Mouse (Mus musculus): ENCODE measurements around the gene Erc2. TPM values are rescaled to one million over a fixed set of nuclear protein-coding genes. Genes with fewer than 3 reads are reported as not detected.

Gene Erc2
- polyA plus RNA-seq, 1 experiment from 2014 or later: 69.7 TPM

DNA sequence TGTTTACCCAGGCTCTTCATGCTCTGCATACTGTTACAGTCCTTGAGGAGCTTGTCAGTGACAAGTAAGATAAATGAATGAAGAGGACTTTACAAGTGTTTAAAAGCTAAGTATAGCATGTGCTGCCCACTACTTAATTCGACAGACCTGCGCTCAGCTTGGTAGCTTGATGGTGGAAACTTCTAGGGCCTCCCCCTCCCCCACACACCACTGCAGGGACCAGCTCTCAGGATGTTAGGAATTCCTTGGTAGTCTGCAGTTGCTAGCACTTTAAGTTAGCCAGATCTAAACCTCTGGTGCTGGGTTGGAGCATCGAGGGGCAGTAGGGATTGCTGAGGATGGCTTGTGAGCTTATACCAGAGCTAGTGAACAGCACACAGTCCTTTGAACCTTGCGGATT, 672.9 kb downstream of the Erc2 start:
- no peaks in the 10 kb centered on the region for H3K27me3 ChIP-seq
- no peak for ATAC-seq (replicated peaks)
- WGBS: 76% methylated on average over 4 of the region's 4 CpGs
- no peak overlapping the region for H3K4me2 ChIP-seq (replicated peaks)
- no peaks in the 10 kb centered on the region for H3K9me3 ChIP-seq
- H3K9ac ChIP-seq (replicated peaks): no peak overlapping the region
- H3K4me1 ChIP-seq: no peaks in the 10 kb centered on the region
- no peak overlapping the region for H3K27ac ChIP-seq (replicated peaks)
- no peak overlapping the region for H3K4me3 ChIP-seq
- H3K36me3 ChIP-seq: no peaks in the 10 kb centered on the region

DNA sequence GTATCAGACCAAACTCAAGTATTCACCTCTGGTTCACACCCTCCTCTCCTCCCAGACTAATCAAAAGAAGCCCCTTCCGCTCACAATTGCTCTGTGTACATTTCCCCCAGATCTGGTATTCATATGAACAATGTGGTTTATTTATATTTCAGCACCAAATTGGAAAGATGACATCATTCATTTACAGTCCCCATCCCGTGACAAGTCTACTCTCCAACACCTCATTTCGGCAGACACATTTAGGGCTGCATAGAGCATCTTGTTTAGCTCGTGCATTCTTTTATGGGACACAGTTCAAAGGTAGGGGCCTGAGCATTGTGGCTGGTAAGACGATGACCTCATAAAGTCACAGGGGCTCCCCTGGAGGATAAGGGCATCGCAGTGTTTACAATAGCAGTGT, 677.9 kb downstream of the Erc2 start:
- Histone ChIP-seq H3K9me3 (no peaks in the 10 kb centered on the region), H3K36me3 (no peaks in the 10 kb centered on the region), H3K4me3 (no peak overlapping the region), H3K27me3 (no peaks in the 10 kb centered on the region), H3K4me2 (replicated peaks) (no peak overlapping the region), H3K9ac (replicated peaks) (no peak overlapping the region), H3K4me1 (no peaks in the 10 kb centered on the region), H3K27ac (replicated peaks) (no peak overlapping the region)
- no peak for ATAC-seq (replicated peaks)
- 63% methylated on average over 6 of the region's 6 CpGs for WGBS

DNA sequence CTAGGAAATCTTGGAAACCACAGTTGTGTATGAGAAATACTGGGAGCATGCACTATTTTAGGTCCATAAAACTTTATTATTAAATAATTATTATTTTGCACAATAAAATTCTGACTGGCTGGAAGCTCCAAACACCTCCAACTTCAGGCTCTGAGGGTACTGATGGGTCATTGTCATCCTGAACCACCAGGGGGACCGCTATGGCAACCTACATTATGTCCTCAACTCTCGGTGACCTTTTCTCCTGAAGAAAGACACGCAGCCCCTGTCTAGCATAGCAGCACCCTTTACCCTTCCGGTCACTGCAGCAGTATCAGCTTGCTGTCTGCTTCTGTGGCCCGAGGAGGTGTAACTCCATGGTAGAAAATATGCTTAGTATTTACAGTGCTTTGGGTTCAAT, 679.0 kb downstream of the Erc2 start:
- Histone ChIP-seq H3K4me3 (no peak overlapping the region), H3K4me2 (replicated peaks) (no peak overlapping the region), H3K27me3 (no peaks in the 10 kb centered on the region), H3K9ac (replicated peaks) (no peak overlapping the region), H3K36me3 (no peaks in the 10 kb centered on the region), H3K9me3 (no peaks in the 10 kb centered on the region), H3K4me1 (no peaks in the 10 kb centered on the region), H3K27ac (replicated peaks) (no peak overlapping the region)
- ATAC-seq (replicated peaks): no peak
- 67% methylated on average over 5 of the region's 5 CpGs for WGBS

DNA sequence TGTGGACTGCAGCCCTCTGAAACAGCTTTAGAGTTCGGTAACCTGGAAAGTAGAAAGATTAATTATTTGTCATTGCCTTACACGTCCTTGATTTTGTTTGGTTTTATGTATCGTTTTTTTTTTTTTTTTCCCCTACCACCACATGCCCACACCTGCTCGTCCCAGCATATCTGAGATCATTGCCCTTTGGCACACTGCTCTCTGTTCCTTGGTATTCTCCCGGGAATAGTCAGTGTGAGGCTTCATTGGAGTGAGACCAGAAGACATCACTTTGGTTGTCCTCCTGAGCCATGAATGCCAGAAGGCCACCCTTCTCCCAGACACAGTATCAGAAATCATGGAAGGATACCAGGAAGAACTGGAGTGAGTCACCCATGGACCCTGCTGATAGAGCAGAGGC, 681.9 kb downstream of the Erc2 start:
- no peak for ATAC-seq (replicated peaks)
- no peaks in the 10 kb centered on the region for H3K4me1 ChIP-seq
- no peaks in the 10 kb centered on the region for H3K27me3 ChIP-seq
- no peaks in the 10 kb centered on the region for H3K9me3 ChIP-seq
- no peak overlapping the region for H3K4me2 ChIP-seq (replicated peaks)
- 82% methylated on average over 5 of the region's 5 CpGs for WGBS
- H3K9ac ChIP-seq (replicated peaks): no peak overlapping the region
- no peak overlapping the region for H3K4me3 ChIP-seq
- no peak overlapping the region for H3K27ac ChIP-seq (replicated peaks)
- no peaks in the 10 kb centered on the region for H3K36me3 ChIP-seq

DNA sequence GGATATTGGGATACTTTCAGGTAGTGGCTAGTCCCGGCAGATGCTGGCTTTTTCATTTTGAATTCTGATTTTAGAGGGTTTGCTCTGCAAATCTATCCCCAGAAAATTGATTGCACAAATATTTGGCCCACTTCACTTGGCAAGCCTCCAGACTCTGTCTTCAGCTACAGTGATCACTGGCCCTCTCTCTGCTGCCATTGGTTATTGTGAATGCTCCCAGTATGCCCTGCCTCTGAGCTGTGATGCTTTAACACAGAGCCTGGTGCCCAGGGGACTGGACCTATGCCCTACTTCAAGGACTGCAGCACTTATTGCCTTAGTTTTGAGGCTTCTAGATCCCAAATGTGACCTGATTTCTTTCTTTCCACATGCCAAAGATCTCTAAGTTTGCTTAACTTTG, 686.4 kb downstream of the Erc2 start:
- Histone ChIP-seq H3K4me3 (no peak overlapping the region), H3K27me3 (no peaks in the 10 kb centered on the region), H3K9me3 (no peaks in the 10 kb centered on the region), H3K36me3 (no peaks in the 10 kb centered on the region), H3K9ac (replicated peaks) (no peak overlapping the region), H3K4me1 (0 out of 2 replicates have a peak, but pooled peaks cover 2% of the 10 kb centered on the region), H3K4me2 (replicated peaks) (no peak overlapping the region), H3K27ac (replicated peaks) (no peak overlapping the region)
- WGBS: 100% methylated on average over 1 of the region's 1 CpGs
- ATAC-seq (replicated peaks): no peak

DNA sequence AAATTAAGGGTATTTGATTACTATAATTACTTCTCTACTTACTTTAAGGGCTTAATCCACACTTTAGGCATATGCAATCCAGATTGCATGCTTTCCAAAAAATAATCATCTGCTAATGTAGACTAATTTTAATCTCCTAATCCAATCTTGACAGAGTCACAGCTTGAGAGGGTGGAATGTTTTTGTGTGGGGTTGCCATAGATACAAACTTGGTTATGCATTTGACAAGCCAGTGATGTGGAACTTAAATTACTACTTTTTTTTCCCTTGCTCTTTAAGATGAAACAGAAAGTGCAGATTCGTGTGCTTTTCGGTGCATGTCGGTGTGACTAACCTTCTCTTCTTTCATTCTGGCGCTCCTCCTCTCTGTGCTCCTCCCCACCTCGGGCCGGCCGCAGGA, 694.6 kb downstream of the Erc2 start:
- no peak for ATAC-seq (replicated peaks)
- no peaks in the 10 kb centered on the region for H3K36me3 ChIP-seq
- 54% methylated on average over 7 of the region's 7 CpGs for WGBS
- no peaks in the 10 kb centered on the region for H3K9me3 ChIP-seq
- no peaks in the 10 kb centered on the region for H3K4me1 ChIP-seq
- no peak overlapping the region for H3K27ac ChIP-seq (replicated peaks)
- no peak overlapping the region for H3K9ac ChIP-seq (replicated peaks)
- H3K27me3 ChIP-seq: no peaks in the 10 kb centered on the region
- H3K4me3 ChIP-seq: no peak overlapping the region
- no peak overlapping the region for H3K4me2 ChIP-seq (replicated peaks)

DNA sequence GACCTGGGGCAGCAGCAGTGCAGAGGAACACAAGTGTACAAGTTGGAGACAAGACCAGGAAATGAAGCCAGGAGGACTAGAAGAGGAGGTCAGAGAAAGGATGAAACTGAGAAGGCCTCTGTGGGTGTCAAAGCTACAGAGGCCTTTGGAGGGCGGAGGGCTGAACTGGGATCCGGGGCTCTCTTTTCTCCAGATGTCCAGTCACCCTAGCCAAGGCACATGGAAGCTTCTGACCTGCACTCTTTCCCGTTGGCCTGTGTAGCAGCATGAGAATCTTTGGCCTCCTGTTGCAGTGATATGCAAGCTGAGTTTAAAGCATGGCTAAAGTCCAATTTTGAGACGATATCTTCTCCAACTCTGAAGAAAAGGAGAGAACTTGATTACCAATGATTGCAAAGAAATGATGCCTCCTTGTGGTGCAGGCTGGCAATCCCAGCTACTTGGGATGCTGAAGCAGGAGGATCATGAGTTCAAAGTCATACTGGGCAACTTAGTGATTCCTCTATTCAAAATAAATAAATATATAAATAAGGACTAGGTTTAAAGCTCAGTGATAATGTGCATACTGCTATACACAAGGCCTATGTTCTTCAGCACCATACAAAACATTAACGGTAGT, 699.8 kb downstream of the Erc2 start:
- ATAC-seq (replicated peaks): no peak
- no peaks in the 10 kb centered on the region for H3K9me3 ChIP-seq
- H3K4me3 ChIP-seq: no peak overlapping the region
- WGBS: 87% methylated on average over 5 of the region's 5 CpGs
- H3K36me3 ChIP-seq: no peaks in the 10 kb centered on the region
- no peak overlapping the region for H3K9ac ChIP-seq (replicated peaks)
- H3K27me3 ChIP-seq: no peaks in the 10 kb centered on the region
- no peak overlapping the region for H3K4me2 ChIP-seq (replicated peaks)
- no peak overlapping the region for H3K27ac ChIP-seq (replicated peaks)
- no peaks in the 10 kb centered on the region for H3K4me1 ChIP-seq

DNA sequence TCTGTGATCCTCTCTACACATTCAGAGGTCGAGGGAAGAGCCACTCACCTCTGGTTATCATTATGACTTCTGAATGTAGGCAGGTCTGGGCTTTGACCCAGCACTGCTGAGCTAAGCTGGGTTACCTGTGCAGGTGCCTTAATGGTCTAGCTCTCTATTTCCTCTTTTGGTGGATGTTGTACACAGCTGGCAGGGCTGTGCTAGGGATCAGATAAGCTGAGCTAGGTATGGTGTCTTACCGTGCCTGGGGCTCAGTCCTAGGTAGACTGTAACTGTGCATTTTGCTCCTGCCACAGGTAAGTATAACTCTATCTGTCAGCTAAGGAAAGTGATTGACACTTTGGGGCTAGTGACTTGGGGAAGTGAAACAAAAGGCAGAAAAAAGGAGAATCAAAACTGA, 701.0 kb downstream of the Erc2 start:
- no peak for ATAC-seq (replicated peaks)
- 79% methylated on average over 2 of the region's 2 CpGs for WGBS
- no peaks in the 10 kb centered on the region for H3K36me3 ChIP-seq
- H3K27ac ChIP-seq (replicated peaks): no peak overlapping the region
- no peaks in the 10 kb centered on the region for H3K4me1 ChIP-seq
- no peak overlapping the region for H3K9ac ChIP-seq (replicated peaks)
- no peak overlapping the region for H3K4me2 ChIP-seq (replicated peaks)
- no peak overlapping the region for H3K4me3 ChIP-seq
- H3K9me3 ChIP-seq: no peaks in the 10 kb centered on the region
- H3K27me3 ChIP-seq: no peaks in the 10 kb centered on the region

DNA sequence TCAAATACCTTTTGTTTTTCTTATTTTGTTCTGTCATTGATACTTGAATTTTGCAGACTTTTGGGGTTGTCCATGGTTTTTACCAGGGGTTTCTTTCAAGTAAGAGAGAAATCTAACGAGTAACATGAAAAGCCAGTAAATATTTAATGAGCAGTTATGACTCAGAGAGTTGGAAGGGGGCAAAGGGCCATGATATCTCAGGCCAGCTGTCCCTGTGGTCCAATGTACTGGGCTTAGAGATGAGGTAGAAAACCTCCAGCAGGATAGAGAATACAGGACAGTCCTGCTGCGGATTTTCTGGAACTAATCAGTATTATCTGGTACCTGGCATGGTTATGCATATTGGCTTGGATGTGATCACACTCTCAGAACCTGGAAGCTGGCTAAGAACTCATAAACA, 701.5 kb downstream of the Erc2 start:
- Histone ChIP-seq H3K27ac (replicated peaks) (no peak overlapping the region), H3K36me3 (no peaks in the 10 kb centered on the region), H3K27me3 (no peaks in the 10 kb centered on the region), H3K9me3 (no peaks in the 10 kb centered on the region), H3K4me2 (replicated peaks) (no peak overlapping the region), H3K9ac (replicated peaks) (no peak overlapping the region), H3K4me1 (no peaks in the 10 kb centered on the region), H3K4me3 (no peak overlapping the region)
- WGBS: 74% methylated on average over 2 of the region's 2 CpGs
- no peak for ATAC-seq (replicated peaks)

DNA sequence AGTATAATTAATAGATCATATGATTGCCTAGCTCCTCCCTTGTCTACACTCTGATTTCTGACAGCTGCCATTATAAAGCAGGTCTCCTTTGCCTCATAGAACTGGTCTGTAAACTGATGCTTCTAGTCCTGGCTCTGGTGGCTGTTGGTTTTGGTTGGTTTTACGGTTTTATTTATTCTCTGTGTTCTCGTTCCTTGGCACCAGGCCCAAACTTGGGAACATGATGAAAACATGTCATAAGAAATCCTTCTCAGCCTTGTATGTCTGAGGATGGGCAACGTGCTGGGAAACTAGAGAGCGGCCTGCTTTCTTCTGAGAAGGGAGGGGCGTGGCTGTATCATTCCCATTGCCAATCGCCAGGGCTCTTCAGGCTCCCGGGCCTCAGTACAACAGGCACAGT, 704.2 kb downstream of the Erc2 start:
- Histone ChIP-seq H3K4me1 (no peaks in the 10 kb centered on the region), H3K36me3 (no peaks in the 10 kb centered on the region), H3K27me3 (no peaks in the 10 kb centered on the region), H3K9ac (replicated peaks) (no peak overlapping the region), H3K4me2 (replicated peaks) (no peak overlapping the region), H3K27ac (replicated peaks) (no peak overlapping the region), H3K9me3 (no peaks in the 10 kb centered on the region), H3K4me3 (no peak overlapping the region)
- ATAC-seq (replicated peaks): no peak
- 61% methylated on average over 7 of the region's 7 CpGs for WGBS

DNA sequence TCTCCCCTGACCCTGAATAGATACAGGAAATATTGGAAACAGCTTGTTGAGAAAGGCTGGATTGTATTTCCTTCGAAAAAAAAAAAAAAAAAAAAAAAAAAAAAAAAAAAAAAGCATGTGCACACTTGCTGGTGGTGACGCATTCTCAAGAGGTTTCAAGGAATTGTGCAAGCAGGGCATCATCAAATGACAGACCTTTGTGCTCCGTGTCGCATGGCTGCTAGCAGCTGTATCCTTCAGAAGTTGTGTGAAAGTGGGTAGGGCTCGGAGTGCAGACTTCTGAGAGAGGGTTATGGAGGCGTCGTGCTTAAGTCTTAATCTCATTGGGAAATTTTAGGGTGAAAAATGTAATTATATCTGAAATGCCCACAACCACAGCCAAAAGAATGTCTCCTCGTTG, 706.3 kb downstream of the Erc2 start:
- H3K4me2 ChIP-seq (replicated peaks): no peak overlapping the region
- H3K27me3 ChIP-seq: no peaks in the 10 kb centered on the region
- no peaks in the 10 kb centered on the region for H3K36me3 ChIP-seq
- H3K4me3 ChIP-seq: no peak overlapping the region
- H3K9ac ChIP-seq (replicated peaks): no peak overlapping the region
- no peak for ATAC-seq (replicated peaks)
- WGBS: 28% methylated on average over 8 of the region's 8 CpGs
- H3K4me1 ChIP-seq: 0 out of 2 replicates have a peak, but pooled peaks cover under 1% of the 10 kb centered on the region
- no peak overlapping the region for H3K27ac ChIP-seq (replicated peaks)
- no peaks in the 10 kb centered on the region for H3K9me3 ChIP-seq

DNA sequence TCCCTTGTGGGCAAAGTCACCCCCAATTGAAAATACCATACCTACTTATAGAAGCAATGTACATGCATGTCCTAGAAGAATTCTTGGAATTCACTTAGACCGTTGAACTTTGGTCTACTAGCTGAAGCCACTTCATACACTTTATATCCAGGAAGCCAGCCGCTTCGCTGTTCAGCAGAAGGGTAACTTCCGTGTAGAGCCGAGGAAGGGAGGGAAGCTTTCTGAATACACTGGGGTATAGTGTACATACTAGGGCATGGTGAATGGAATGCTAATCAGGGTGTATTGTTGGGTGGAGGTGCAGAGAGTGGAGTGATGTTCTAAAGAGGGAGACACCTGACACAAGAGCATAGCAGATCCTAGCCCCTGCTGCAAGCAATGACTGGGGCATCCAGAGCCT, 708.9 kb downstream of the Erc2 start:
- Histone ChIP-seq H3K9me3 (no peaks in the 10 kb centered on the region), H3K4me2 (replicated peaks) (no peak overlapping the region), H3K9ac (replicated peaks) (no peak overlapping the region), H3K4me3 (no peak overlapping the region), H3K36me3 (no peaks in the 10 kb centered on the region), H3K27ac (replicated peaks) (no peak overlapping the region), H3K27me3 (no peaks in the 10 kb centered on the region), H3K4me1 (peaks cover 8% of the 10 kb centered on the region; the same call in 1 of the 2 replicates)
- no peak for ATAC-seq (replicated peaks)
- WGBS: 86% methylated on average over 5 of the region's 5 CpGs

DNA sequence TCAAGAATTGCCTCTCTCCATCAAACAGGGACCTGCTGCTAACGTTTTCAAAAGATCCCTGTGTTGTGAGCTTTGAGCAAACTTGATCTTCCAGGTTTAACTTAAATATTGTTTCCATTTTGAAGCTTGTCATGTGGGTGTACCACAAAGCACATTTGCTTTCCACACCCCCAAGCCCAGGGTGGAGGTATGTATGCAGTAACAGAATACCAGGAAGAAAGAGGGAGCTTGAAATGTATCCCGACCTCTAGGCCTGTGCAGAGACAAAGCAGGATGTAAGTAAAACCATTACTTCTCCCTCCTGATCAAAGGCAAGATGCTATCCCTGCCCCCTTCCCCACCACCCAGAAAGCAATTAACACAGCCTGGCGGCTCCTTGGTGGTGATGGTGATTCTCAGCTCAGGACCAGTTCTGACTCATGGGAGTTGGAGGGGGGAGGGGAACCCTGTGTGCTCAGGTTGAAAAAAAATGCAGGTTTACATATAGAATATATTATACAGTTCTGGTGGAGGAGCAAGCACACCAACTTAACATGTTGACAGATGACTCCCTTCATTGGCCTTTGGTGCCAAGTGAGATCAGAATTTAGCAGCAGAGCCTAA, 710.2 kb downstream of the Erc2 start:
- ATAC-seq (replicated peaks): no peak
- WGBS: 15% methylated on average over 3 of the region's 3 CpGs

More for the DNA sequence above, 710.2 kb downstream of the Erc2 start:
- Histone ChIP-seq H3K27me3 (no peaks in the 10 kb centered on the region), H3K9ac (replicated peaks) (no peak overlapping the region), H3K27ac (replicated peaks) (no peak overlapping the region), H3K4me1 (peaks cover 8% of the 10 kb centered on the region; the same call in 1 of the 2 replicates), H3K4me2 (replicated peaks) (no peak overlapping the region), H3K4me3 (no peak overlapping the region), H3K36me3 (no peaks in the 10 kb centered on the region), H3K9me3 (no peaks in the 10 kb centered on the region)

Data from forebrain, embryonic 15.5 days (tissue).